In the genomic region with DNA sequence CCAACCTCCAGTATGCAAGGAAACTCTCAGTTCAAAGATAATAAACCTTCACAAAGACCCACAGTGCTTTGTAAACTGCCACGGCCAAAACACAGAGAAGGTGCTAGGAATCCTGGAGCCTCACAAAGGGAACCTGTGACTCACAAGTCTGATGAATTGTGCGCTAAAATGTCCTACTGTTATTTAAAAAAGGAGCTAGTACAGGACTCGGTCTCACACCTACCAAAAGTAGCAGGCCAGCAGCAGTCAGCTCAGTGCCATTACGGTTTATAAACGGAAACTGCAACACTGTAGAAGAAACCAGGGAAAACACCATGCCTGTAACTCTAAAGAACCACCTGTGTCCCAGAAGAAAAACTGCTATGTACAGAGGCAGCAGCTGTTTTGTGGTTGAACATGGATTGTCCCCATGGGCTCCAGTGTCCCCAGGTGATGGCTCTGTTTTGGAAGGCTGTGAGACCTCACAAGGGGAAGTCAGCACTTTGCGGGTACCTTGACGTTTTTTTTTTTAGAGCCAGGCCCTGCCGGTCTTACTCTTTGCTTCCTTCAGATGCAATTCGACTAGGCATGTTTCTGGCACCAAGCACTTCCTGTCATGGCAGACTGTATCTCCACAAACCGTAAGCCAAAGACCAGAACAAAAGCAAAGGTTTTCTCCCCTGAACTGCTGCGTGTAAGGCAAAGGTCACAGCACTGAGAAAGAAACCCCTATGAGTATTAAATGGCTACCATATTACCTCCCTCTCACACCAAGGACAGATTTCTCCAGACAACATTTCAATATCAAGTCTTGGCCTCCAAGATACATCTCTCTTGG, we compare ENCODE assay signal across 1 mouse cellular context.
TF ChIP-seq lines count a peak whose summit lies in the region.

No protein-coding gene starts in this region.

TF ChIP-seq in CH12.LX, 34 proteins besides CTCF, POLR2A, EP300 and RAD21:
- TF ChIP-seq TBP (conservative IDR thresholded peaks at IDR 0.05; ENCODE audit: low read depth, low read length) (0 out of 2 replicates have a peak, but pooled peaks have one; percentile 57), USF2 (conservative IDR thresholded peaks at IDR 0.05; ENCODE audit: low read depth, low read length) (no peak), SMC3 (IDR thresholded peaks at IDR 0.05; ENCODE audit: low read depth, low read length) (no peak), NRF1 (IDR thresholded peaks at IDR 0.05; ENCODE audit: low read depth, low read length) (no peak), MAZ (IDR thresholded peaks at IDR 0.05; ENCODE audit: low read depth, low read length) (no peak), KAT2A (IDR thresholded peaks at IDR 0.05; ENCODE audit: insufficient replicate concordance, low read length) (no peak), GABPA (IDR thresholded peaks at IDR 0.05; ENCODE audit: insufficient replicate concordance, low read depth, low read length) (no peak), ETS1 (conservative IDR thresholded peaks at IDR 0.05; ENCODE audit: low read depth, low read length) (peak; percentile 96), USF1 (IDR thresholded peaks at IDR 0.05; ENCODE audit: low read depth, low read length) (no peak), JUND (conservative IDR thresholded peaks at IDR 0.05; ENCODE audit: low read depth, low read length) (peak; percentile 53), MXI1 (IDR thresholded peaks at IDR 0.05; ENCODE audit: low read depth, low read length) (no peak; the same call in 1 of the 2 replicates), E2F4 (IDR thresholded peaks at IDR 0.05; ENCODE audit: insufficient replicate concordance, low read depth, low read length) (peak; percentile 84; the same call in 1 of the 2 replicates), MEF2A (IDR thresholded peaks at IDR 0.05; ENCODE audit: borderline replicate concordance, low read depth, low read length) (peak; percentile 92; the same call in 1 of the 2 replicates), IRF4 (IDR thresholded peaks at IDR 0.05; ENCODE audit: low read depth, low read length) (peak; percentile 85), MAX (IDR thresholded peaks at IDR 0.05; ENCODE audit: low read length) (peak; percentile 78), PAX5 (IDR thresholded peaks at IDR 0.05; ENCODE audit: low read length) (no peak), NELFE (IDR thresholded peaks at IDR 0.05; ENCODE audit: low read depth, low read length) (no peak), CHD2 (IDR thresholded peaks at IDR 0.05; ENCODE audit: low read length) (peak; percentile 68), ZKSCAN1 (IDR thresholded peaks at IDR 0.05; ENCODE audit: borderline replicate concordance, low read depth, low read length) (no peak; the same call in 1 of the 2 replicates), JUN (IDR thresholded peaks at IDR 0.05; ENCODE audit: insufficient read depth, low read depth, low read length) (peak; percentile 41; the same call in 1 of the 2 replicates), ZMIZ1 (IDR thresholded peaks at IDR 0.05; ENCODE audit: low read depth, low read length) (no peak), CHD1 (IDR thresholded peaks at IDR 0.05; ENCODE audit: low read depth, low read length) (no peak), RCOR1 (conservative IDR thresholded peaks at IDR 0.05; ENCODE audit: low read depth, low read length) (peak; percentile 87), POLR2AphosphoS2 (IDR thresholded peaks at IDR 0.05; ENCODE audit: low read depth, low read length) (no peak), BHLHE40 (IDR thresholded peaks at IDR 0.05; ENCODE audit: low read depth, low read length) (peak; percentile 85), HCFC1 (IDR thresholded peaks at IDR 0.05; ENCODE audit: low read depth, low read length) (peak; percentile 57), ZNF384 (IDR thresholded peaks at IDR 0.05; ENCODE audit: low read depth, low read length) (peak; percentile 98), MYC (IDR thresholded peaks at IDR 0.05; ENCODE audit: low read depth, low read length) (peak; percentile 85), SIN3A (IDR thresholded peaks at IDR 0.05; ENCODE audit: low read length) (peak; percentile 85), ZC3H11A (IDR thresholded peaks at IDR 0.05; ENCODE audit: low read depth, low read length) (no peak), ELF1 (IDR thresholded peaks at IDR 0.05; ENCODE audit: low read depth, low read length) (peak; percentile 55; the same call in 1 of the 2 replicates), TCF12 (IDR thresholded peaks at IDR 0.05; ENCODE audit: low read depth, low read length) (peak; percentile 99), MAFK (IDR thresholded peaks at IDR 0.05; ENCODE audit: insufficient replicate concordance, low read length) (peak; percentile 90), UBTF (IDR thresholded peaks at IDR 0.05; ENCODE audit: low read depth, low read length) (no peak)
